Mouse (Mus musculus) heart, adult 2 months (tissue): ENCODE measurements around the gene Serpinf2. TPM values are rescaled to one million over a fixed set of nuclear protein-coding genes. Genes with fewer than 3 reads are reported as not detected.
"Not testable (repeated sequence)": the region's sequence is repeated elsewhere in the genome, so short reads cannot be mapped to it uniquely, and the experiment has no call there.

Experiments
- DNase-seq, 2 experiments: peaks; one replicate each; pipeline ENCODE4 v3.0.0; 2021
- H3K27ac ChIP-seq: fragments of 200-600 bp; 2 replicates; pipeline ENCODE4 v1.8.1; 2022
- H3K27me3 ChIP-seq: fragments of 200-500 bp; 2 replicates; pipeline ENCODE4 v1.6.1; 2012; ENCODE audit warnings: mild to moderate bottlenecking, low read length, inconsistent platforms, mixed read lengths; ENCODE audit not compliant: control insufficient read depth, insufficient read depth
- H3K36me3 ChIP-seq: fragments of 200-500 bp; 2 replicates; pipeline ENCODE4 v1.6.1; 2012; ENCODE audit warnings: low read length, inconsistent platforms; ENCODE audit not compliant: control insufficient read depth, insufficient read depth
- H3K4me1 ChIP-seq: fragments of 200-500 bp; 2 replicates; pipeline ENCODE4 v1.6.1; 2011; ENCODE audit warnings: low read length; ENCODE audit not compliant: control insufficient read depth, insufficient read depth
- H3K4me3 ChIP-seq: fragments of 200-600 bp; 2 replicates; pipeline ENCODE4 v1.8.1; 2022
- H3K79me2 ChIP-seq: fragments of 200-500 bp; replicated peaks from 2 replicates; pipeline ENCODE4 v1.6.1; 2012; ENCODE audit warnings: mild to moderate bottlenecking, inconsistent platforms, low read length, moderate library complexity, mixed read lengths; ENCODE audit not compliant: control insufficient read depth, insufficient read depth
- H3K9ac ChIP-seq: fragments of 200-500 bp; 2 replicates; pipeline ENCODE4 v1.6.1; 2012; ENCODE audit warnings: low read depth, mild to moderate bottlenecking, control low read depth, inconsistent platforms, low read length, mixed read lengths
- CTCF ChIP-seq: fragments of 200-600 bp; IDR thresholded peaks from 2 replicates; pipeline ENCODE4 v1.8.1; 2022; ENCODE audit warnings: antibody characterized with exemption, mild to moderate bottlenecking, moderate library complexity
- EP300 ChIP-seq: fragments of 200-500 bp; IDR thresholded peaks from 2 replicates; pipeline ENCODE4 v1.6.1; 2011; ENCODE audit warnings: low read depth, low read length, control low read depth; ENCODE audit not compliant: insufficient read depth
- POLR2A ChIP-seq: fragments of 200-500 bp; IDR thresholded peaks from 2 replicates; pipeline ENCODE4 v1.6.1; 2011; ENCODE audit warnings: mild to moderate bottlenecking, low read depth, low read length, control low read depth; ENCODE audit not compliant: insufficient read depth
- WGBS: fragments of 180-500 bp; shearing (Covaris S2); methylation state at CpG from one replicate; pipeline ENCODE4 v1.1.7; 2018; 5-methylcytosine and 5-hydroxymethylcytosine counted together
- intact Hi-C: fragments of 180-260 bp; cut with DNase I; formaldehyde crosslinking; loops from one replicate; pipeline ENCODE4 v1.15.1; 2025
- microRNA-seq, 2 experiments: library from miRNA; unstranded; fragments of <30 nt; microRNA quantifications; one replicate each; pipeline ENCODE4 v1.2.0; 2021
- polyA plus RNA-seq: library from polyadenylated mRNA; depleted of rRNA; stranded (reverse); fragments of >200 nt; gene quantifications from 2 replicates; pipeline ENCODE4 v1.2.3, GENCODE M21; 2012; rRNA removed
- total RNA-seq, 2 experiments: library from RNA; stranded (reverse); gene quantifications; 2 replicates each; pipeline ENCODE4 v1.2.3; 2021

Gene Serpinf2
- total and polyA plus RNA-seq, 3 experiments: 0.18 TPM; not detected in 2

- peak; percentile 45 to 59 for DNase-seq
- peaks cover 5% of the 10 kb centered on the region for H3K4me1 ChIP-seq
- H3K79me2 ChIP-seq: no peaks in the 10 kb centered on the region
- H3K9ac ChIP-seq: peak overlapping the region; percentile 59
- no peaks in the 10 kb centered on the region for H3K27me3 ChIP-seq
- intact Hi-C loops: loop anchor here (5.0 to 10.0 kb wide), 3 partner anchors 110 to 207 kb away; partner anchors contain the start of genes Dph1, Rilp, Rtn4rl1 and Scarf1
- H3K4me3 ChIP-seq: no peak overlapping the region
- H3K36me3 ChIP-seq: no peaks in the 10 kb centered on the region
- TF ChIP-seq CTCF: peak; percentile 79
- TF ChIP-seq POLR2A: no peak
- peak; percentile 90 for TF ChIP-seq EP300
- peak overlapping the region; percentile 72 for H3K27ac ChIP-seq
- 39% methylated on average over 5 of the region's 5 CpGs for WGBS
Observed at GRCm38 (mm10) chr11:75402271-75402690, 37.1 kb downstream of the Serpinf2 start.

GRCm38 (mm10) chr11:75400099-75400498 lies 39.3 kb downstream of the Serpinf2 start:
- H3K4me1 ChIP-seq: peaks cover 5% of the 10 kb centered on the region
- no peaks in the 10 kb centered on the region for H3K36me3 ChIP-seq
- no peak for DNase-seq
- H3K9ac ChIP-seq: no peak overlapping the region
- TF ChIP-seq POLR2A (no peak), EP300 (no peak), CTCF (no peak)
- H3K79me2 ChIP-seq: no peaks in the 10 kb centered on the region
- H3K27ac ChIP-seq: no peak overlapping the region
- no peak overlapping the region for H3K4me3 ChIP-seq
- no peaks in the 10 kb centered on the region for H3K27me3 ChIP-seq
- 71% methylated on average over 9 of the region's 9 CpGs for WGBS
- intact Hi-C loops: loop anchor here (5.0 to 10.0 kb wide), 3 partner anchors 112 to 205 kb away; partner anchors contain the start of genes Dph1, Rilp, Rtn4rl1 and Scarf1

GRCm38 (mm10) chr11:75399411-75399841 lies 40.0 kb downstream of the Serpinf2 start:
- no peak overlapping the region for H3K27ac ChIP-seq
- H3K9ac ChIP-seq: no peak overlapping the region
- 71% methylated on average over 11 of the region's 11 CpGs for WGBS
- TF ChIP-seq CTCF (no peak), EP300 (no peak), POLR2A (no peak)
- H3K36me3 ChIP-seq: no peaks in the 10 kb centered on the region
- intact Hi-C loops: no loop called here
- H3K4me3 ChIP-seq: no peak overlapping the region
- H3K4me1 ChIP-seq: peaks cover 5% of the 10 kb centered on the region
- H3K27me3 ChIP-seq: no peaks in the 10 kb centered on the region
- no peaks in the 10 kb centered on the region for H3K79me2 ChIP-seq
- no peak for DNase-seq

- Histone ChIP-seq H3K36me3 (no peaks in the 10 kb centered on the region), H3K4me1 (peaks cover 2% of the 10 kb centered on the region), H3K9ac (no peak overlapping the region), H3K27me3 (no peaks in the 10 kb centered on the region), H3K4me3 (no peak overlapping the region), H3K27ac (no peak overlapping the region), H3K79me2 (no peaks in the 10 kb centered on the region)
- WGBS: 38% methylated on average over 7 of the region's 7 CpGs
- no peak for TF ChIP-seq CTCF
- TF ChIP-seq POLR2A: no peak
- no peak for DNase-seq
- intact Hi-C loops: no loop called here
Observed at GRCm38 (mm10) chr11:75397452-75397851, 41.9 kb downstream of the Serpinf2 start.

GRCm38 (mm10) chr11:75395611-75396010 lies 43.8 kb downstream of the Serpinf2 start:
- DNase-seq: no peak
- Histone ChIP-seq H3K36me3 (no peaks in the 10 kb centered on the region), H3K79me2 (no peaks in the 10 kb centered on the region), H3K27ac (no peak overlapping the region), H3K4me1 (no peaks in the 10 kb centered on the region), H3K4me3 (no peak overlapping the region), H3K27me3 (no peaks in the 10 kb centered on the region), H3K9ac (no peak overlapping the region)
- TF ChIP-seq EP300 (no peak), CTCF (no peak), POLR2A (no peak)
- intact Hi-C loops: no loop called here
- WGBS: 50% methylated on average over 1 of the region's 1 CpGs

- H3K4me1 ChIP-seq, H3K27ac ChIP-seq, DNase-seq, H3K79me2 ChIP-seq, H3K9ac ChIP-seq, H3K27me3 ChIP-seq, H3K4me3 ChIP-seq, H3K36me3 ChIP-seq, intact Hi-C loops: not testable (repeated sequence)
- 40% methylated on average over 3 of the region's 3 CpGs for WGBS
Observed at GRCm38 (mm10) chr11:75383529-75383928, 55.9 kb downstream of the Serpinf2 start.

Small RNA genes lying within 50 kb of the gene (microRNA-seq; reads per million reads assigned to microRNA genes)
- gene Mir22: 19,435 to 60,333 reads per million in 2 experiments

Other genes with a start within 250 kb of the Serpinf2 start
- gene Dph1, start 248.3 kb downstream of the Serpinf2 start, total RNA-seq: 10 to 100 TPM in 1 of 2 experiments, 1 to 10 TPM in 1; 8.5 to 11.6 TPM
- 21.7 and 32.9 TPM in 2 replicates for gene Dph1, start 248.3 kb downstream of the Serpinf2 start, polyA plus RNA-seq
- gene Rtn4rl1, start 245.8 kb downstream of the Serpinf2 start, total RNA-seq: 1 to 10 TPM; 8.4 to 9.4 TPM
- gene Rtn4rl1, start 245.8 kb downstream of the Serpinf2 start, polyA plus RNA-seq: 7.5 and 10.4 TPM in 2 replicates
- 10 to 100 TPM; 54.8 to 60.7 TPM for gene Rpa1, start 91.3 kb downstream of the Serpinf2 start, total RNA-seq
- 16.8 and 24.8 TPM in 2 replicates for gene Rpa1, start 91.3 kb downstream of the Serpinf2 start, polyA plus RNA-seq
- 1 to 10 TPM; 5.7 to 6.4 TPM for gene Smyd4, start 91.2 kb downstream of the Serpinf2 start, total RNA-seq
- gene Smyd4, start 91.2 kb downstream of the Serpinf2 start, polyA plus RNA-seq: 3.2 and 3.9 TPM in 2 replicates
- gene Serpinf1, start 16.9 kb downstream of the Serpinf2 start, total RNA-seq: 10 to 100 TPM; 17.4 to 28.5 TPM
- 84.5 and 96.1 TPM in 2 replicates for gene Serpinf1, start 16.9 kb downstream of the Serpinf2 start, polyA plus RNA-seq
- 1 to 10 TPM; 7.0 to 8.3 TPM for gene Wdr81, start 15.1 kb upstream of the Serpinf2 start, total RNA-seq
- 6.6 and 9.6 TPM in 2 replicates for gene Wdr81, start 15.1 kb upstream of the Serpinf2 start, polyA plus RNA-seq
- gene Tlcd2, start 22.1 kb upstream of the Serpinf2 start, total RNA-seq: 1 to 10 TPM; 3.7 to 4.6 TPM
- gene Tlcd2, start 22.1 kb upstream of the Serpinf2 start, polyA plus RNA-seq: 10.3 and 14.3 TPM in 2 replicates
- 10 to 100 TPM; 84.4 to 93.2 TPM for gene Prpf8, start 47.2 kb upstream of the Serpinf2 start, total RNA-seq
- 49.0 and 86.5 TPM in 2 replicates for gene Prpf8, start 47.2 kb upstream of the Serpinf2 start, polyA plus RNA-seq
- gene Rilp, start 70.5 kb upstream of the Serpinf2 start, total RNA-seq: 10 to 100 TPM; 40.5 to 48.8 TPM
- 39.2 and 62.0 TPM in 2 replicates for gene Rilp, start 70.5 kb upstream of the Serpinf2 start, polyA plus RNA-seq
- gene Scarf1, start 73.9 kb upstream of the Serpinf2 start, total RNA-seq: 1 to 10 TPM; 7.6 to 8.5 TPM
- 18.1 and 21.6 TPM in 2 replicates for gene Scarf1, start 73.9 kb upstream of the Serpinf2 start, polyA plus RNA-seq
- gene Slc43a2, start 92.1 kb upstream of the Serpinf2 start, total RNA-seq: 10 to 100 TPM; 13.7 to 14.6 TPM
- 13.1 and 13.6 TPM in 2 replicates for gene Slc43a2, start 92.1 kb upstream of the Serpinf2 start, polyA plus RNA-seq
- 10 to 100 TPM; 96.6 to 99.1 TPM for gene Pitpna, start 148.5 kb upstream of the Serpinf2 start, total RNA-seq
- gene Pitpna, start 148.5 kb upstream of the Serpinf2 start, polyA plus RNA-seq: 57.2 and 95.9 TPM in 2 replicates
- 10 to 100 TPM; 24.5 to 30.2 TPM for gene Inpp5k, start 191.4 kb upstream of the Serpinf2 start, total RNA-seq
- 42.8 and 59.8 TPM in 2 replicates for gene Inpp5k, start 191.4 kb upstream of the Serpinf2 start, polyA plus RNA-seq
- gene Myo1c, start 210.9 kb upstream of the Serpinf2 start, total RNA-seq: 100 to 1,000 TPM in 1 of 2 experiments, 10 to 100 TPM in 1; 96.9 to 105 TPM
- gene Myo1c, start 210.9 kb upstream of the Serpinf2 start, polyA plus RNA-seq: 68.7 and 94.7 TPM in 2 replicates
- gene Crk, start 239.7 kb upstream of the Serpinf2 start, total RNA-seq: 10 to 100 TPM; 82.9 to 90.3 TPM
- 27.6 and 64.4 TPM in 2 replicates for gene Crk, start 239.7 kb upstream of the Serpinf2 start, polyA plus RNA-seq